Mouse (Mus musculus) limb, embryonic 10.5 days (tissue): Measurements from ENCODE around the gene Ifrd1. TPM values are rescaled to one million over a fixed set of nuclear protein-coding genes. Genes with fewer than 3 reads are reported as not detected.

ENCODE experiments used
- DNase-seq: peaks from one replicate; pipeline ENCODE4 v3.0.0-alpha.2; 2017; ENCODE audit warnings: low spot score
- H3K27ac ChIP-seq: fragments of 300-500 bp; sonication (generic); 2 replicates; pipeline ENCODE4 v1.5.1; 2016; ENCODE audit warnings: mild to moderate bottlenecking
- H3K27me3 ChIP-seq: fragments of 300-500 bp; sonication (generic); 2 replicates; pipeline ENCODE4 v1.6.1; 2016; ENCODE audit warnings: low read depth, mild to moderate bottlenecking; ENCODE audit not compliant: poor library complexity, severe bottlenecking
- H3K36me3 ChIP-seq: fragments of 300-500 bp; sonication (generic); 2 replicates; pipeline ENCODE4 v1.6.1; 2016; ENCODE audit warnings: mild to moderate bottlenecking, moderate library complexity
- H3K4me1 ChIP-seq: fragments of 300-500 bp; sonication (generic); 2 replicates; pipeline ENCODE4 v1.6.1; 2016
- H3K4me3 ChIP-seq: fragments of 300-500 bp; sonication (generic); 2 replicates; pipeline ENCODE4 v1.5.1; 2016; ENCODE audit warnings: mild to moderate bottlenecking, moderate library complexity
- H3K9me3 ChIP-seq: fragments of 300-500 bp; sonication (generic); replicated peaks from 2 replicates; pipeline ENCODE4 v1.6.1; 2016; ENCODE audit warnings: mild to moderate bottlenecking
- whole genome bisulfite sequencing: fragments of 180-500 bp; shearing (Covaris S2); methylation state at CpG from one replicate; pipeline ENCODE4 v1.1.7; 2016; 5-methylcytosine and 5-hydroxymethylcytosine counted together
- polyA plus RNA-seq: library from polyadenylated mRNA; unstranded; fragments of >200 nt; fragmentation: Nextera tagmentation; extraction: Ambion mirVana; gene quantifications from 2 replicates; pipeline ENCODE4 v1.2.1, GENCODE M21; 2016

Gene Ifrd1
- polyA plus RNA-seq, 1 experiment from 2014 or later: 117 TPM

- no peak for DNase-seq
- WGBS: 95% methylated on average over 9 of the region's 9 CpGs
- Histone ChIP-seq H3K4me3 (peak overlapping the region; percentile 77; the same call in 1 of the 2 replicates), H3K27ac (no peak overlapping the region), H3K4me1 (peaks cover 18% of the 10 kb centered on the region), H3K27me3 (no peaks in the 10 kb centered on the region), H3K9me3 (no peaks in the 10 kb centered on the region), H3K36me3 (no peaks in the 10 kb centered on the region)
These were observed 24.0 kb downstream of the Ifrd1 start for GRCm38 (mm10) chr12:40224171-40224880.

DNA sequence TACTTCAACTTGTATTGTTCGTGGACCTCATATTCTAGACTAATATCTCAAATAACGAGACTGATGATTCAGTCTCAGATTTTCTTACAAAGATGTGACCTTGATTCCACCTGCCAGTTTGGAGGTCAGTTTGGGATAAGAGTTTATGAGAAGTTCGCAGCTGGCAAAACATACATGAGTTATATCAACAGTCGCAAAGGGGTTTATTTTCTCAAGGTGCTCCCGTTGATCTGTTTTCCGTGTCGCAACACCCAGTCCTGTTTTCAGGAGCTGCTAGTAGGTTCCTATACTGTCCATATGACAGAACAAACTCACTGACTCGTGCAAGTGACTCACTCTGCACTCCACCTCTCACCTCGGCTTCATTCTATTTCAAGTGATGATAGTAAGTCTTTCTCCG lies 24.6 kb downstream of the Ifrd1 start:
- Histone ChIP-seq H3K27me3 (no peaks in the 10 kb centered on the region), H3K4me3 (peak overlapping the region; percentile 77), H3K36me3 (no peaks in the 10 kb centered on the region), H3K27ac (peak overlapping the region; percentile 95), H3K9me3 (no peaks in the 10 kb centered on the region), H3K4me1 (peaks cover 18% of the 10 kb centered on the region)
- DNase-seq: no peak
- 67% methylated on average over 10 of the region's 10 CpGs for WGBS

- DNase-seq: peak; percentile 97
- Histone ChIP-seq H3K36me3 (peaks cover under 1% of the 10 kb centered on the region; the same call in 1 of the 2 replicates), H3K4me1 (peaks cover 18% of the 10 kb centered on the region), H3K27me3 (no peaks in the 10 kb centered on the region), H3K4me3 (peak overlapping the region; percentile 77), H3K27ac (peak overlapping the region; percentile 95), H3K9me3 (no peaks in the 10 kb centered on the region)
- WGBS: under 1% methylated on average over 47 of the region's 47 CpGs
These were observed 25.2 kb downstream of the Ifrd1 start for GRCm38 (mm10) chr12:40223082-40223619.

DNA sequence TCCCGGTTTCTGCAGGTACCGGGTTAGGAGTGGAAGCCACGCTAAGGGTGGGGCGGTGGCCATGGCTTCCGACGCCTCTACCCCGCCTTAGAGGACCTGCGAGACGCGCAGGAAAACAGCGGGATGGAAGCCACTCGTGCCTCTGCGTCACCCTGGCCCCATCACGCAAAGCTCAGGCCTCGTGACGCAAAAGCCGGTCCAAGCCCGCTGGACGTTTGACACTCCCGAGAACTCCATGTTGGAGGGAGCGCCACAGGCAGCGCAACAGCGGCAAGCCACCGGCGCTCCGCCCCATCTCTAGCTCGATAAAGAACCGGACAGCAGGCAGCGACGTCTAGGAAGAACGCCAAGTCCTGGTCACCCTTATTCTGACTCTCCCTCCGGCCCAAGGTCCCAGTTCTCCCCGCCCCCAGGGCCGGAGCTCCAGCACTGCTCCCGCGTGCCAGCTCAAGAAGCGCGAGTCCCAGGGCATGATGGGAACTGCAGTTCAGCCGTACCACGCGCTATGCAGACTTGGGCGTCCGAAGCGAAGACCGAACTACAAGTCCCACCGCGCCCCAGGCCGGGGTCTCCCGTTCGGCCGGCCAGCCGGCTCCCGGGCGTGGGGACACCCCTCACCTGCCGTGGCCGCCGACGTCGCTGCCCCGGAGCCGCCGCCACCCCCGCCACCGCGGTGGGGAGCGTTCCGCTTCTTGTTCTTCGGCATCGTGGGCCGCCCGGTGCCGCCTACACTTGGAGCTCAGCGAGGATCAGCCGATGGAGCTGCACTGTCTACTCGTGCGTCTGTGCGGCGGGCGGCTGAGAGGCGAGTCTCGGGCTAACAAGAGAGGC lies 25.8 kb downstream of the Ifrd1 start:
- WGBS: under 1% methylated on average over 81 of the region's 81 CpGs
- peaks cover 18% of the 10 kb centered on the region for H3K4me1 ChIP-seq
- no peaks in the 10 kb centered on the region for H3K9me3 ChIP-seq
- peak; percentile 92 for DNase-seq
- H3K36me3 ChIP-seq: peaks cover 7% of the 10 kb centered on the region
- H3K27ac ChIP-seq: peak overlapping the region; percentile 95
- peak overlapping the region; percentile 77 for H3K4me3 ChIP-seq
- no peaks in the 10 kb centered on the region for H3K27me3 ChIP-seq

DNA sequence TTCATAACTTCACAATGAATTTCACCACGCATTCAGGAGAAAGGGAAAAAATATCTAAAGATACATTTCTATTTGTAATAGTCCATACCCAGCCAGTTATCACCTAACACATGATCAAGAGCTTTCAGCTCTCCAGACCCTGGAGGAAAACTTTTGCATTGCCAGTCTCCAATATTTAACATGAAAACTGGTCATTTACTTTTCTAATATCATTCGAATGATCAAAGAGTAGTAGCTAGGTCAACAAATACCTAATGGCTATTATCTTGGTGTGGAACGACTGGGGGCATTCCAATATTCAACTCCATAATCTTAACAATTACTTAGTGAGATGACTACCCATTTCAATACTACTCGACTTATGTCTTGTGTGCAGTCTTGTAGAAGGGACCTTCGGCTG lies 26.7 kb downstream of the Ifrd1 start:
- H3K27me3 ChIP-seq: no peaks in the 10 kb centered on the region
- H3K36me3 ChIP-seq: peaks cover 14% of the 10 kb centered on the region
- H3K9me3 ChIP-seq: no peaks in the 10 kb centered on the region
- no peak for DNase-seq
- peaks cover 18% of the 10 kb centered on the region for H3K4me1 ChIP-seq
- peak overlapping the region; percentile 77 for H3K4me3 ChIP-seq
- peak overlapping the region; percentile 95 for H3K27ac ChIP-seq
- WGBS: 29% methylated on average over 5 of the region's 5 CpGs

GRCm38 (mm10) chr12:40220896-40221295 lies 27.4 kb downstream of the Ifrd1 start:
- 56% methylated on average over 3 of the region's 3 CpGs for WGBS

GRCm38 (mm10) chr12:40220001-40220570 lies 28.2 kb downstream of the Ifrd1 start:
- no peak overlapping the region for H3K27ac ChIP-seq
- H3K9me3 ChIP-seq: no peaks in the 10 kb centered on the region
- H3K27me3 ChIP-seq: no peaks in the 10 kb centered on the region
- DNase-seq: no peak
- H3K36me3 ChIP-seq: peaks cover 30% of the 10 kb centered on the region
- 75% methylated on average over 3 of the region's 3 CpGs for WGBS
- peak overlapping the region; percentile 77 for H3K4me3 ChIP-seq
- peaks cover 18% of the 10 kb centered on the region for H3K4me1 ChIP-seq

More at GRCm38 (mm10) chr12:40220896-40221295, 27.4 kb downstream of the Ifrd1 start:
- DNase-seq: no peak
- Histone ChIP-seq H3K4me3 (peak overlapping the region; percentile 77), H3K36me3 (peaks cover 21% of the 10 kb centered on the region), H3K9me3 (no peaks in the 10 kb centered on the region), H3K27ac (no peak overlapping the region), H3K4me1 (peaks cover 18% of the 10 kb centered on the region), H3K27me3 (no peaks in the 10 kb centered on the region)

DNA sequence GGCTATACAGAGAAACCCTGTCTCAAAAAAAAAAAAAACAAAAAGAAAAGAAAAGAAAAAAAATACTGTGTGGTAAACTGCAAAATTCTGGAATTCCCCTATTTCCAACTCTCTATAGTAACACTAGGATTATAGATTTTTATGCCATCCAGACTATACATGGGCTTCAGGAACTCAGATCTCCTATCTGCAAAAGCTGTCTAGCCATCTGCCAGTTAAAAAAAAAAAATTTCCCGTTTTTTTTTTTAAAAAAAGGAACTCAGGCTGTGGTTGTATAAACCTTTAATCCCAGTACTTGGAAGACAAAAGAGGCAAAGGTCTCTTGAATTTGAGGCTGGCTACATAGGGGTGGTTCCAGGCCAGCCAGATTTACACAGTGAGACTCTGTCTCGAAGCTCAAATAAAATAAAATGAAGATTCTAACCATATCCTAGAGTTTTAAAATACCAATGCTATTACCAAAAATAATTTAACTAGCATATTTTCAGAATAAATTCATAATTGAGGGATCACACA lies 29.8 kb downstream of the Ifrd1 start:
- peaks cover 18% of the 10 kb centered on the region for H3K4me1 ChIP-seq

DNA sequence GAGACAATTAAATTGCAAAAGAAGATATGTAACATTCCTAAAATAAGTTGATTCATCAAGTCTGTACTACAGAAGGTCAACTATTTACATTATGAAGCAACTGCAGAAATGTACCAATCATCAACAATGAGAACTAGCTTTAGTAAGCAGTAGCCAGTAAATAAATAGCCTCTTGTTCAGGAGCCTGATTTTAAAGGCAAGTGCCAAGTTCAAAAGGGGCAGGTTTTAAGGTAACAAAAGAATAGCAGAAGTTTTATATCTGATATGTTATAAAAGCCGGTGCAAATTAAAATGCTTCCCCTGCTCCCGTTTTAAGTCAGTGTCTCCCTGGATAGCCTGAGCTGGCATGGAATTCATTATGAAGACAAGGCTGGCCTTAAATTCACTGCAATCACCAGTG lies 30.5 kb downstream of the Ifrd1 start:
- WGBS: 89% methylated on average over 2 of the region's 2 CpGs
- Histone ChIP-seq H3K4me1 (peaks cover 18% of the 10 kb centered on the region), H3K9me3 (no peaks in the 10 kb centered on the region), H3K4me3 (no peak overlapping the region), H3K27me3 (no peaks in the 10 kb centered on the region), H3K27ac (no peak overlapping the region), H3K36me3 (peaks cover 53% of the 10 kb centered on the region)
- DNase-seq: no peak

More for the DNA sequence above, 29.8 kb downstream of the Ifrd1 start:
- WGBS: 83% methylated on average over 2 of the region's 2 CpGs
- Histone ChIP-seq H3K27ac (no peak overlapping the region), H3K36me3 (peaks cover 45% of the 10 kb centered on the region), H3K9me3 (no peaks in the 10 kb centered on the region), H3K4me3 (no peak overlapping the region), H3K27me3 (no peaks in the 10 kb centered on the region)
- no peak for DNase-seq

DNA sequence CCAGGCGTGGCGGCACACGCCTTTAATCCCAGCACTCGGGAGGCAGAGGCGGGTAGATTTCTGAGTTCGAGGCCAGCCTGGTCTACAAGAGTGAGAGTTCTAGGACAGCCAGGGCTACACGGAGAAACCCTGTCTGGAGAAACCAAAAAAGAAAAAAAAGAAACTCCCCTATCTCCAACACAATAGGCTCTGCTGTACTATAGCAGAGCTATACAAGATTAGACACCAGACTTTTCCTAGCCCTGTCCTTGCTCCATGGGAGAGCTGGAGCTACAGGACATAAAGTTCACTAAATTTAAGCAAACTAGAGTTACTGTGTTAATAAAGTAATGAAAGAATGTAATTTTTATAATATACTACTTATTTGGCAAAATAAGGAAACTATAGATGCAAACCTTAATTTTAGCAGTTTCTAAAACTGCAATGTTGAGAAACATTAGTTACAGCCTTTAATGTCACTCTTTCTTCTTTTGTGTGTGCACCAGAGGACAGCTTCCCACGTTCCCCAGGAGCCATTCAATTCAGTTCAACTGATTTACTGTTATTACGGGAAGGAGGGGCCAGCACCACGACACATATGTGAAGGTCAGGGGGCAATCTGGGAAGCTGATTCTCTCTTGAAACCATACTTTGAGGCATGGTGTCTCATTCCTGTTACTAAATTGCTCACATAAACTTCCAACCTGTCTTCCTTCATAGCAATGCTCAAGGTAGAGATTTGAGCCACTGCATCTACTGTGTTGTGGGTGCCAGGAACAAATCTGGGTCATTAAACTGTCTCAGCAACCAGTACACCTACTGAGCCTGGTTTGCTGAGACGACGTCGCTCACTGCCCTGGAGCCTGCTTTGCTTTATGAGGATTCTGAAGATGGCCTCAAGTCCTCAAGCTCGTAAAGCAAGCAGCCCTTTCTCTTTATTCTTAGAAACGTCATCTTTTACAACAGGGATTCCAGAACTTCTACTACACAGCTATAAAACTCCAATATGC lies 33.1 kb downstream of the Ifrd1 start:
- no peak overlapping the region for H3K27ac ChIP-seq
- peaks cover 9% of the 10 kb centered on the region for H3K4me1 ChIP-seq
- 85% methylated on average over 15 of the region's 15 CpGs for WGBS
- H3K9me3 ChIP-seq: no peaks in the 10 kb centered on the region
- no peak overlapping the region for H3K4me3 ChIP-seq
- H3K27me3 ChIP-seq: no peaks in the 10 kb centered on the region
- no peak for DNase-seq
- peaks cover 77% of the 10 kb centered on the region for H3K36me3 ChIP-seq

DNA sequence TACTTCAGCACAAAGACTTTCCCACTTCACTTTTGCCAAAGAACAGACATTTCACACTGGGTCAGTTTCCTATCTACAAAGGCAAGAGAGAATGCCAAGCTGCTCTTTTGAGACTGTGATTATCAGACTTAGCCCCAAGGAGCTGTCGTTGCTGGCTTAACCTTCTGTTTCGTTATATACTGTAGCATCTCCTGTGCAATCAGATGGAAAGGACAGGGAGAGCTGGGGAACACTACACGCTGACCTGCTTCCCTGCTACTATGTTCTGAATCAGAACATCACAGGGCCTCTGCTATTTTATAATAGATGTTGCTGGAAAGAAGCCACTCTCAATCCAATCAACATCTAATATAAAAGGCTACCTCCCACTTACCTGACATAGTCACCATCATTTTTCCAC lies 39.3 kb downstream of the Ifrd1 start:
- DNase-seq: no peak
- Histone ChIP-seq H3K27ac (no peak overlapping the region), H3K4me1 (peaks cover 6% of the 10 kb centered on the region), H3K27me3 (no peaks in the 10 kb centered on the region), H3K36me3 (peaks cover 98% of the 10 kb centered on the region), H3K4me3 (no peak overlapping the region), H3K9me3 (no peaks in the 10 kb centered on the region)
- WGBS: 96% methylated on average over 3 of the region's 3 CpGs

GRCm38 (mm10) chr12:40207909-40208308 lies 40.4 kb downstream of the Ifrd1 start:
- no peak overlapping the region for H3K4me3 ChIP-seq
- H3K4me1 ChIP-seq: peaks cover 6% of the 10 kb centered on the region
- H3K9me3 ChIP-seq: no peaks in the 10 kb centered on the region
- peaks cover 98% of the 10 kb centered on the region for H3K36me3 ChIP-seq
- no peaks in the 10 kb centered on the region for H3K27me3 ChIP-seq
- DNase-seq: no peak
- no peak overlapping the region for H3K27ac ChIP-seq
- 94% methylated on average over 4 of the region's 4 CpGs for WGBS
